8 mouse cellular contexts compared by ENCODE assay signal in genomic region chr1:42850663-42851397, GRCm38 (mm10). TPM values are rescaled to one million over a fixed set of nuclear protein-coding genes. Genes with fewer than 3 reads are reported as not detected.
A peak's percentile ranks its signal among the peaks of the same experiment; 100 is the strongest.
DNase-seq lines count a peak whose midpoint lies in the region; ATAC-seq and TF ChIP-seq lines count a peak whose summit lies in the region.

Gene Mrps9 (plus strand): TSS chr1:42851233.

- no peaks in the 10 kb centered on the region for H3K9me3 ChIP-seq in kidney, embryonic 14.5 days (ENCODE audit: control insufficient read depth, low read length)
- no peaks in the 10 kb centered on the region for H3K9me3 ChIP-seq in limb, embryonic 15.5 days

- H3K27me3 ChIP-seq in kidney, embryonic 14.5 days (ENCODE audit: control insufficient read depth, insufficient read depth, low read length): no peaks in the 10 kb centered on the region
- H3K27me3 ChIP-seq in limb, embryonic 15.5 days: no peaks in the 10 kb centered on the region

- WGBS in kidney, embryonic 14.5 days: under 1% methylated on average over 23 of the region's 23 CpGs
- WGBS in limb, embryonic 15.5 days: 0% methylated on average over 23 of the region's 23 CpGs

- peak within 1 kb of the TSS; percentile 61 for H3K27ac ChIP-seq in bone marrow macrophage, adult 2 months (ENCODE audit: insufficient read depth, low read depth, low read length)
- no peak within 1 kb of the TSS for H3K27ac ChIP-seq in embryonic fibroblast, embryonic 13.5 days (ENCODE audit: insufficient read depth, low read length)
- H3K27ac ChIP-seq in kidney, embryonic 14.5 days (ENCODE audit: low read depth, low read length): peak within 1 kb of the TSS; percentile 31; the same call in 1 of the 2 replicates
- peak within 1 kb of the TSS; percentile 62 for H3K27ac ChIP-seq in limb, embryonic 15.5 days

- TF ChIP-seq CTCF in bone marrow macrophage, adult 2 months (IDR thresholded peaks at IDR 0.05; ENCODE audit: low read depth, low read length): no peak
- no peak for TF ChIP-seq CTCF in embryonic fibroblast, embryonic 13.5 days (IDR thresholded peaks at IDR 0.05; ENCODE audit: borderline replicate concordance, insufficient read depth, low read length)

- no peak for TF ChIP-seq POLR2A in bone marrow macrophage, adult 2 months (IDR thresholded peaks at IDR 0.05; ENCODE audit: borderline replicate concordance, low read depth, low read length)
- TF ChIP-seq POLR2A in embryonic fibroblast, embryonic 13.5 days (IDR thresholded peaks at IDR 0.05; ENCODE audit: low read depth, low read length): peak; percentile 69

- ATAC-seq in kidney, embryonic 14.5 days (ENCODE audit: low FRiP score, low TSS enrichment): peak; percentile 100
- peak; percentile 99 for ATAC-seq in limb, embryonic 15.5 days (ENCODE audit: insufficient number of reproducible peaks, low FRiP score, low TSS enrichment, low read depth)

- peak; percentile 98 for DNase-seq in A20 (ENCODE audit: low read depth, low spot score)
- DNase-seq in heart, adult 9 months (ENCODE audit: low spot score in 2 of 2): peak; percentile 94 to 97
- DNase-seq in monocyte, adult 2 months (ENCODE audit: low read depth in 1 of 2, low spot score in 2 of 2): peak; percentile 91 to 98
- peak; percentile 96 for DNase-seq in spleen, postnatal 36 days (ENCODE audit: low spot score in 2 of 2)

- H3K4me3 ChIP-seq in bone marrow macrophage, adult 2 months (ENCODE audit: insufficient read depth, low read length): peak within 1 kb of the TSS; percentile 96
- peak within 1 kb of the TSS; percentile 78 for H3K4me3 ChIP-seq in embryonic fibroblast, embryonic 13.5 days (ENCODE audit: insufficient read depth, low read length)
- H3K4me3 ChIP-seq in kidney, embryonic 14.5 days (ENCODE audit: low read length): peak within 1 kb of the TSS; percentile 85
- peak within 1 kb of the TSS; percentile 77 for H3K4me3 ChIP-seq in limb, embryonic 15.5 days

- peak within 1 kb of the TSS; percentile 77 for H3K9ac ChIP-seq in kidney, embryonic 14.5 days (ENCODE audit: low read depth, low read length)
- H3K9ac ChIP-seq in limb, embryonic 15.5 days: peak within 1 kb of the TSS; percentile 60

- peak within 1 kb of the TSS; percentile 65 for H3K4me2 ChIP-seq in kidney, embryonic 14.5 days (replicated peaks; ENCODE audit: low read depth, low read length)
- H3K4me2 ChIP-seq in limb, embryonic 15.5 days: peak within 1 kb of the TSS; percentile 60

- peaks cover 9% of the 10 kb centered on the region for H3K4me1 ChIP-seq in bone marrow macrophage, adult 2 months (ENCODE audit: control insufficient read depth, insufficient read depth, low read length)
- H3K4me1 ChIP-seq in embryonic fibroblast, embryonic 13.5 days (ENCODE audit: control insufficient read depth, insufficient read depth, low read length): no peaks in the 10 kb centered on the region
- H3K4me1 ChIP-seq in kidney, embryonic 14.5 days (ENCODE audit: control insufficient read depth, insufficient read depth, low read length): no peaks in the 10 kb centered on the region
- peaks cover 6% of the 10 kb centered on the region for H3K4me1 ChIP-seq in limb, embryonic 15.5 days

- H3K36me3 ChIP-seq in kidney, embryonic 14.5 days (ENCODE audit: control insufficient read depth, insufficient read depth, low read length): no peaks in the 10 kb centered on the region
- no peaks in the 10 kb centered on the region for H3K36me3 ChIP-seq in limb, embryonic 15.5 days

RNA-seq across cellular contexts. Expression of gene Mrps9, which starts in this region (rescaled TPM):
- polyA plus RNA-seq in bone marrow macrophage, adult 2 months (2012; ENCODE audit: insufficient read depth, insufficient read length, missing spikeins): 39.8 and 40.2 TPM in 2 replicates
- 30.9 and 33.4 TPM in 2 replicates for polyA plus RNA-seq in embryonic fibroblast, embryonic 13.5 days (2011; ENCODE audit: insufficient read length, low read depth, missing spikeins)
- 62.4 and 78.8 TPM in 2 replicates for polyA plus RNA-seq in kidney, embryonic 14.5 days (2014; fragmentation: Nextera tagmentation; extraction: Ambion mirVana)
- 40.8 and 44.7 TPM in 2 replicates for polyA plus RNA-seq in limb, embryonic 15.5 days (2015; fragmentation: Nextera tagmentation; extraction: Ambion mirVana)
